Mouse (Mus musculus): Measurements from ENCODE around the gene Fbxo42. TPM values are rescaled to one million over a fixed set of nuclear protein-coding genes. Genes with fewer than 3 reads are reported as not detected.

Fbxo42 gene
- 28.3 and 28.6 TPM in 2 replicates for polyA plus RNA-seq (2016; fragmentation: Nextera tagmentation; extraction: Ambion mirVana)

GRCm38 (mm10) chr4:141147112-141148008 is at the start of gene Fbxo42:
Gene Fbxo42, plus strand, starts transcription at chr4:141147913.
- Histone ChIP-seq H3K36me3 (no peaks in the 10 kb centered on the region), H3K4me1 (peaks cover 23% of the 10 kb centered on the region), H3K4me2 (replicated peaks) (peak within 1 kb of the TSS; percentile 68), H3K4me3 (peak within 1 kb of the TSS; percentile 96), H3K9ac (peak within 1 kb of the TSS; percentile 96), H3K9me3 (replicated peaks) (no peaks in the 10 kb centered on the region), H3K27ac (peak within 1 kb of the TSS; percentile 87), H3K27me3 (no peaks in the 10 kb centered on the region)
- 10% methylated on average over 56 of the region's 58 CpGs for WGBS
- ATAC-seq (ENCODE audit: low FRiP score), result peak; percentile 84

- Histone ChIP-seq H3K9me3 (replicated peaks) (no peaks in the 10 kb centered on the region), H3K4me3 (no peak overlapping the region), H3K36me3 (no peaks in the 10 kb centered on the region), H3K9ac (no peak overlapping the region), H3K27me3 (no peaks in the 10 kb centered on the region), H3K4me1 (peaks cover 3% of the 10 kb centered on the region; the same call in 1 of the 2 replicates), H3K27ac (no peak overlapping the region), H3K4me2 (replicated peaks) (no peak overlapping the region)
- 87% methylated on average over 4 of the region's 4 CpGs for WGBS
- no peak for ATAC-seq (ENCODE audit: low FRiP score)
These were observed 48.8 kb upstream of the Fbxo42 start for GRCm38 (mm10) chr4:141098935-141099334.

- Histone ChIP-seq H3K9me3 (replicated peaks) (no peaks in the 10 kb centered on the region), H3K9ac (no peak overlapping the region), H3K4me3 (no peak overlapping the region), H3K27ac (no peak overlapping the region), H3K4me1 (peaks cover 3% of the 10 kb centered on the region; the same call in 1 of the 2 replicates), H3K4me2 (replicated peaks) (no peak overlapping the region), H3K36me3 (no peaks in the 10 kb centered on the region), H3K27me3 (no peaks in the 10 kb centered on the region)
- 73% methylated on average over 5 of the region's 5 CpGs for WGBS
- no peak for ATAC-seq (ENCODE audit: low FRiP score)
These were observed 47.8 kb upstream of the Fbxo42 start for GRCm38 (mm10) chr4:141099956-141100355.

- no peak overlapping the region for H3K4me2 ChIP-seq (replicated peaks)
- ATAC-seq (ENCODE audit: low FRiP score), result no peak
- no peak overlapping the region for H3K4me3 ChIP-seq
- WGBS, result 90% methylated on average over 9 of the region's 9 CpGs
- no peaks in the 10 kb centered on the region for H3K27me3 ChIP-seq
- H3K27ac ChIP-seq, result no peak overlapping the region
- H3K9ac ChIP-seq, result no peak overlapping the region
- no peaks in the 10 kb centered on the region for H3K9me3 ChIP-seq (replicated peaks)
- peaks cover 3% of the 10 kb centered on the region; the same call in 1 of the 2 replicates for H3K4me1 ChIP-seq
- no peaks in the 10 kb centered on the region for H3K36me3 ChIP-seq
These were observed 46.4 kb upstream of the Fbxo42 start for GRCm38 (mm10) chr4:141101291-141101690.

- WGBS, result 65% methylated on average over 6 of the region's 6 CpGs
- Histone ChIP-seq H3K9me3 (replicated peaks) (no peaks in the 10 kb centered on the region), H3K4me3 (no peak overlapping the region), H3K4me1 (0 out of 2 replicates have a peak, but pooled peaks cover under 1% of the 10 kb centered on the region), H3K36me3 (no peaks in the 10 kb centered on the region), H3K4me2 (replicated peaks) (no peak overlapping the region), H3K27me3 (no peaks in the 10 kb centered on the region), H3K9ac (no peak overlapping the region), H3K27ac (no peak overlapping the region)
- ATAC-seq (ENCODE audit: low FRiP score), result no peak
These were observed 45.9 kb upstream of the Fbxo42 start for GRCm38 (mm10) chr4:141101855-141102254.

GRCm38 (mm10) chr4:141106526-141107183 is 41.1 kb upstream of the Fbxo42 start:
- no peak overlapping the region for H3K4me3 ChIP-seq
- H3K4me2 ChIP-seq (replicated peaks), result no peak overlapping the region
- peaks cover 7% of the 10 kb centered on the region; the same call in 1 of the 2 replicates for H3K9me3 ChIP-seq (replicated peaks)
- H3K27ac ChIP-seq, result no peak overlapping the region
- WGBS, result 77% methylated on average over 16 of the region's 16 CpGs
- no peaks in the 10 kb centered on the region for H3K4me1 ChIP-seq
- no peak for ATAC-seq (ENCODE audit: low FRiP score)
- peaks cover 20% of the 10 kb centered on the region for H3K36me3 ChIP-seq
- H3K27me3 ChIP-seq, result no peaks in the 10 kb centered on the region
- 0 out of 2 replicates have a peak overlapping the region, but pooled peaks have one; percentile 4 for H3K9ac ChIP-seq

GRCm38 (mm10) chr4:141108196-141108732 is 39.4 kb upstream of the Fbxo42 start:
- no peak for ATAC-seq (ENCODE audit: low FRiP score)
- Histone ChIP-seq H3K9me3 (replicated peaks) (peaks cover 7% of the 10 kb centered on the region; the same call in 1 of the 2 replicates), H3K27me3 (no peaks in the 10 kb centered on the region), H3K9ac (no peak overlapping the region), H3K4me1 (no peaks in the 10 kb centered on the region), H3K36me3 (peaks cover 35% of the 10 kb centered on the region), H3K4me2 (replicated peaks) (no peak overlapping the region), H3K27ac (peak overlapping the region; percentile 23; the same call in 1 of the 2 replicates), H3K4me3 (no peak overlapping the region)
- WGBS, result 43% methylated on average over 10 of the region's 10 CpGs

GRCm38 (mm10) chr4:141113831-141114230 is 33.9 kb upstream of the Fbxo42 start:
- Histone ChIP-seq H3K36me3 (peaks cover 79% of the 10 kb centered on the region), H3K9ac (no peak overlapping the region), H3K27ac (peak overlapping the region; percentile 57; the same call in 1 of the 2 replicates), H3K4me1 (peaks cover 9% of the 10 kb centered on the region; the same call in 1 of the 2 replicates), H3K4me3 (no peak overlapping the region), H3K9me3 (replicated peaks) (peaks cover 7% of the 10 kb centered on the region; the same call in 1 of the 2 replicates), H3K27me3 (no peaks in the 10 kb centered on the region), H3K4me2 (replicated peaks) (no peak overlapping the region)
- WGBS, result 77% methylated on average over 7 of the region's 7 CpGs
- ATAC-seq (ENCODE audit: low FRiP score), result no peak

- H3K4me3 ChIP-seq, result no peak overlapping the region
- H3K9ac ChIP-seq, result no peak overlapping the region
- H3K9me3 ChIP-seq (replicated peaks), result peaks cover 7% of the 10 kb centered on the region; the same call in 1 of the 2 replicates
- WGBS, result 78% methylated on average over 6 of the region's 6 CpGs
- H3K4me1 ChIP-seq, result peaks cover 10% of the 10 kb centered on the region
- peak overlapping the region; percentile 57 for H3K27ac ChIP-seq
- no peak overlapping the region for H3K4me2 ChIP-seq (replicated peaks)
- peaks cover 79% of the 10 kb centered on the region for H3K36me3 ChIP-seq
- ATAC-seq (ENCODE audit: low FRiP score), result no peak
- H3K27me3 ChIP-seq, result no peaks in the 10 kb centered on the region
These were observed 33.2 kb upstream of the Fbxo42 start for GRCm38 (mm10) chr4:141114521-141114981.

- Histone ChIP-seq H3K9me3 (replicated peaks) (peaks cover 4% of the 10 kb centered on the region; the same call in 1 of the 2 replicates), H3K4me3 (no peak overlapping the region), H3K4me2 (replicated peaks) (no peak overlapping the region), H3K36me3 (peaks cover 72% of the 10 kb centered on the region), H3K9ac (no peak overlapping the region), H3K27ac (no peak overlapping the region), H3K27me3 (no peaks in the 10 kb centered on the region), H3K4me1 (peaks cover 16% of the 10 kb centered on the region)
- ATAC-seq (ENCODE audit: low FRiP score), result no peak
- WGBS, result 79% methylated on average over 8 of the region's 8 CpGs
These were observed 32.3 kb upstream of the Fbxo42 start for GRCm38 (mm10) chr4:141115398-141115797.

GRCm38 (mm10) chr4:141118691-141119090 is 29.0 kb upstream of the Fbxo42 start:
- peaks cover 43% of the 10 kb centered on the region for H3K36me3 ChIP-seq
- no peaks in the 10 kb centered on the region for H3K27me3 ChIP-seq
- 71% methylated on average over 4 of the region's 4 CpGs for WGBS
- peaks cover 23% of the 10 kb centered on the region for H3K4me1 ChIP-seq
- ATAC-seq (ENCODE audit: low FRiP score), result no peak
- no peak overlapping the region for H3K27ac ChIP-seq
- no peaks in the 10 kb centered on the region for H3K9me3 ChIP-seq (replicated peaks)
- no peak overlapping the region for H3K9ac ChIP-seq
- H3K4me2 ChIP-seq (replicated peaks), result no peak overlapping the region
- H3K4me3 ChIP-seq, result no peak overlapping the region

- 26% methylated on average over 11 of the region's 11 CpGs for WGBS
- no peak overlapping the region for H3K4me3 ChIP-seq
- peak; percentile 73 for ATAC-seq (ENCODE audit: low FRiP score)
- H3K36me3 ChIP-seq, result peaks cover 27% of the 10 kb centered on the region
- H3K4me1 ChIP-seq, result peaks cover 14% of the 10 kb centered on the region
- H3K27ac ChIP-seq, result no peak overlapping the region; the same call in 1 of the 2 replicates
- H3K9ac ChIP-seq, result no peak overlapping the region
- H3K4me2 ChIP-seq (replicated peaks), result no peak overlapping the region
- no peaks in the 10 kb centered on the region for H3K9me3 ChIP-seq (replicated peaks)
- H3K27me3 ChIP-seq, result no peaks in the 10 kb centered on the region
These were observed 27.0 kb upstream of the Fbxo42 start for GRCm38 (mm10) chr4:141120700-141121099.
